In genomic region chr8:20557609-20558008, GRCm38 (mm10) we compare ENCODE assay signal across 8 mouse cellular contexts. TPM values are rescaled to one million over a fixed set of nuclear protein-coding genes. Genes with fewer than 3 reads are reported as not detected.
DNase-seq lines count a peak whose midpoint lies in the region; ATAC-seq lines count a peak whose summit lies in the region.
"Not testable (repeated sequence)": the region's sequence is repeated elsewhere in the genome, so short reads cannot be mapped to it uniquely, and the experiment has no call there.

No protein-coding gene starts in this region.

- H3K27ac ChIP-seq in forebrain, embryonic 10.5 days; heart, embryonic 13.5 days (replicated peaks); limb, embryonic 12.5 days: not testable (repeated sequence)

- H3K4me2 ChIP-seq in heart, embryonic 13.5 days, result peak overlapping the region; percentile 62
- peak overlapping the region; percentile 33 for H3K4me2 ChIP-seq in limb, embryonic 12.5 days

- H3K4me3 ChIP-seq in forebrain, embryonic 10.5 days, result peak overlapping the region; percentile 38
- peak overlapping the region; percentile 37 for H3K4me3 ChIP-seq in heart, embryonic 13.5 days
- peak overlapping the region; percentile 28 for H3K4me3 ChIP-seq in limb, embryonic 12.5 days (replicated peaks)

- H3K36me3 ChIP-seq in forebrain, embryonic 10.5 days (replicated peaks), result peaks cover 11% of the 10 kb centered on the region
- not testable (repeated sequence) for H3K36me3 ChIP-seq in heart, embryonic 13.5 days; limb, embryonic 12.5 days

- peak overlapping the region; percentile 60; the same call in 1 of the 2 replicates for H3K9ac ChIP-seq in heart, embryonic 13.5 days
- H3K9ac ChIP-seq in limb, embryonic 12.5 days (replicated peaks), result not testable (repeated sequence)

- H3K9me3 ChIP-seq in forebrain, embryonic 10.5 days; heart, embryonic 13.5 days; limb, embryonic 12.5 days: not testable (repeated sequence)

- peak; percentile 5 to 6 for DNase-seq in adrenal gland, postnatal 4 days (ENCODE audit: low spot score in 2 of 2)
- DNase-seq in forebrain, embryonic 10.5 days (ENCODE audit: extremely low spot score, low spot score), result not testable (repeated sequence)
- peak; percentile 55 for DNase-seq in kidney, adult 18-20 months
- DNase-seq in right cerebral cortex, postnatal 36 days (ENCODE audit: low spot score in 2 of 2), result peak; percentile 9 to 44
- DNase-seq in urinary bladder, postnatal 25 days (ENCODE audit: low spot score), result peak; percentile 12

- H3K27me3 ChIP-seq in forebrain, embryonic 10.5 days (ENCODE audit: poor library complexity, severe bottlenecking); heart, embryonic 13.5 days (replicated peaks); limb, embryonic 12.5 days: not testable (repeated sequence)

- peak; percentile 88 for ATAC-seq in heart, embryonic 13.5 days (ENCODE audit: extremely low read depth, insufficient number of reproducible peaks, low FRiP score, low TSS enrichment)
- ATAC-seq in limb, embryonic 12.5 days (ENCODE audit: insufficient number of reproducible peaks, insufficient read depth, low FRiP score, low TSS enrichment, low read depth), result peak; percentile 94
- peak; percentile 99 for ATAC-seq in megakaryocyte-erythroid progenitor cell, adult 5-6 weeks (replicated peaks; ENCODE audit: low FRiP score, low TSS enrichment, poor library complexity, severe bottlenecking)

- 68% methylated on average over 47 of the region's 47 CpGs for WGBS in forebrain, embryonic 10.5 days
- WGBS in heart, embryonic 13.5 days, result 34% methylated on average over 43 of the region's 47 CpGs
- 46% methylated on average over 47 of the region's 47 CpGs for WGBS in limb, embryonic 12.5 days

- not testable (repeated sequence) for H3K4me1 ChIP-seq in forebrain, embryonic 10.5 days; heart, embryonic 13.5 days; limb, embryonic 12.5 days (replicated peaks)

RNA-seq across cellular contexts. Expression of gene Gm21119, which starts 57.1 kb away (rescaled TPM):
- under 1 TPM; 0.40 to 0.62 TPM for total RNA-seq in adrenal gland, postnatal 4 days (2021)
- not detected in 2 replicates for polyA plus RNA-seq in forebrain, embryonic 10.5 days (2016; fragmentation: Nextera tagmentation; extraction: Ambion mirVana)
- 0.15 and 0.24 TPM in 2 replicates for polyA plus RNA-seq in heart, embryonic 13.5 days (2015; fragmentation: Nextera tagmentation; extraction: Ambion mirVana)
- not detected in 2 replicates for polyA plus RNA-seq in limb, embryonic 12.5 days (2016; fragmentation: Nextera tagmentation; extraction: Ambion mirVana)
- 0.74 TPM in 1 of 2 replicates, not detected in the other for total RNA-seq in megakaryocyte-erythroid progenitor cell, adult 5-6 weeks (2014; fragmentation: Nextera tagmentation)
- total RNA-seq in megakaryocyte-erythroid progenitor cell, adult 5-6 weeks (2017), result not detected in 2 replicates
